Mouse (Mus musculus): Measurements from ENCODE around the gene Ccdc157.
"Not testable (repeated sequence)": the region's sequence is repeated elsewhere in the genome, so short reads cannot be mapped to it uniquely, and the experiment has no call there.

Gene Ccdc157

GRCm38 (mm10) chr11:4182061-4182460 lies 22.0 kb upstream of the Ccdc157 start:
- no peak for DNase-seq

- DNase-seq, result no peak
Measured at GRCm38 (mm10) chr11:4177716-4178115, 17.6 kb upstream of the Ccdc157 start.

GRCm38 (mm10) chr11:4174586-4174985 lies 14.5 kb upstream of the Ccdc157 start:
- DNase-seq, result peak; percentile 50

GRCm38 (mm10) chr11:4166467-4167090 lies 6.5 kb upstream of the Ccdc157 start:
- no peak for DNase-seq

- no peak for DNase-seq
Measured at GRCm38 (mm10) chr11:4164701-4165100, 4.6 kb upstream of the Ccdc157 start.

GRCm38 (mm10) chr11:4160758-4161480 lies 826 bp upstream of the Ccdc157 start:
- no peak for DNase-seq

GRCm38 (mm10) chr11:4158676-4159075 lies 1.4 kb downstream of the Ccdc157 start:
- no peak for DNase-seq

- DNase-seq, result no peak
Measured at GRCm38 (mm10) chr11:4155641-4156040, 4.5 kb downstream of the Ccdc157 start.

GRCm38 (mm10) chr11:4153694-4154093 lies 6.4 kb downstream of the Ccdc157 start:
- DNase-seq, result no peak

- no peak for DNase-seq
Measured at GRCm38 (mm10) chr11:4149886-4150285, 10.2 kb downstream of the Ccdc157 start.

GRCm38 (mm10) chr11:4148536-4149156 lies 11.4 kb downstream of the Ccdc157 start:
- DNase-seq, result no peak

- no peak for DNase-seq
Measured at GRCm38 (mm10) chr11:4148120-4148519, 12.0 kb downstream of the Ccdc157 start.

GRCm38 (mm10) chr11:4147098-4147497 lies 13.0 kb downstream of the Ccdc157 start:
- no peak for DNase-seq

- no peak for DNase-seq
Measured at GRCm38 (mm10) chr11:4146381-4146780, 13.7 kb downstream of the Ccdc157 start.

- peak; percentile 47 for DNase-seq
Measured at GRCm38 (mm10) chr11:4143281-4144062, 16.6 kb downstream of the Ccdc157 start.

- no peak for DNase-seq
Measured at GRCm38 (mm10) chr11:4142352-4142751, 17.7 kb downstream of the Ccdc157 start.

- DNase-seq, result no peak
Measured at GRCm38 (mm10) chr11:4141505-4141904, 18.6 kb downstream of the Ccdc157 start.

- no peak for DNase-seq
Measured at GRCm38 (mm10) chr11:4138964-4139363, 21.1 kb downstream of the Ccdc157 start.

- peak; percentile 98 for DNase-seq
Measured at GRCm38 (mm10) chr11:4134986-4135935, 24.8 kb downstream of the Ccdc157 start, which contains the start of gene Rnf215. Rnf215 (plus strand) TSS chr11:4135202.

- DNase-seq, result no peak
Measured at GRCm38 (mm10) chr11:4134400-4134799, 25.7 kb downstream of the Ccdc157 start.

GRCm38 (mm10) chr11:4133450-4133849 lies 26.6 kb downstream of the Ccdc157 start:
- no peak for DNase-seq

- not testable (repeated sequence) for DNase-seq
Measured at GRCm38 (mm10) chr11:4128461-4128860, 31.6 kb downstream of the Ccdc157 start.

Measured in right cerebral cortex, postnatal 4 days (tissue).